Mouse (Mus musculus) G1E-ER4 (cell line): ENCODE measurements around the gene Zfp213. TPM values are rescaled to one million over a fixed set of nuclear protein-coding genes. Genes with fewer than 3 reads are reported as not detected.

Experiments used
- GATA1 ChIP-seq: IDR thresholded peaks from one replicate; pipeline ENCODE4 v1.8.0; 2012; ENCODE audit warnings: low read length, inconsistent platforms
- polyA plus RNA-seq: library from polyadenylated mRNA; stranded (reverse); fragments of >175 nt; gene quantifications from 2 replicates; pipeline ENCODE4 v1.2.3, GENCODE M21; 2012

The Zfp213 gene
- polyA plus RNA-seq, 1 experiment = 12.1 TPM

- TF ChIP-seq GATA1 = no peak
These were observed 12.6 kb downstream of the Zfp213 start for GRCm38 (mm10) chr17:23551416-23551815.

- TF ChIP-seq GATA1 = no peak
These were observed 13.2 kb downstream of the Zfp213 start for GRCm38 (mm10) chr17:23550856-23551255.

DNA sequence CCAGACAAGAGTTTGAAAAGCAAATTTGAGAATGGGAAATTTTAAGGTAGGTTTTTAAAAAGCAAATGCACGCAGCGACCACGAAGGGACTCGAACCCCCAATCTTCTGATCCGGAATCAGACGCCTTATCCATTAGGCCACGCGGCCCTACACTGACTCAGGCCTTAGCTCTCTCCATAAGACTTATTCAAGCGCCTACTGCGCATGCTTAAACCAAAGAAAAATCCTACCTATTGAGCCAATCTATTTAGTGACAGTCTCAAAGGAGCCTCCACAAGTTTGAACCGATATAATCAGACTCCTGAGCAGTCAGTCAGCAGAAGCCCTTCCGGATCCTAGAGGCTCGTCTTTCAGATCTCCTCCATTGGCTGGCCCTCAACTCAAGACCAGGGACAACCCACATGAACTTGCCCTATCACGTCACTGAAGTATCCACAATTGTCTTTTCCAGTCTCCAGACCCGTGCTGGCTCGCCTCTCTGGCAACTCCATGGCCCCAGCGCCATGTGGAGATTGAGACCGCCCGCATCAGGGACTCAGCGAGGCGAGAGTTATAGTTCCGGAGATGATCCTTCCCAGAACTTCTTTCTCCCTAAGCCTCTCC is 13.7 kb downstream of the Zfp213 start:
- no peak for TF ChIP-seq GATA1

GRCm38 (mm10) chr17:23549441-23549840 is 14.6 kb downstream of the Zfp213 start:
- no peak for TF ChIP-seq GATA1

DNA sequence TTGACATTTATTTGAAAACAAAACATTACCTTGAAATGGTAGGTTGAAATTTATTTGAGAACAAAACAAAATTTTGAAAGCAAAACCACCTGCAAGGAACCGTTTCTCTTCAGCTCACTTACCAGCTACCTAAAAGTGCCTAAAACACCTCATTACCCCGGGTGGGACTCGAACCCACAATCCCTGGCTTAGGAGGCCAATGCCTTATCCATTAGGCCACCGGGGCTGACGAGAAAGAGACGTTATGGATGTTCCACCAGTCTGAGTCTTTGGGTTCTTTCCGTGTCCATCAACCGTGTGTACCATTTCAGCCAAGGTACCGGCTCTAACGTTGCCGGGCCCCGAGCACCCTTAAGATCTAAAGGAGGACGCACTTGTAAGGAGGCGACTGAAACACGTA is 15.4 kb downstream of the Zfp213 start:
- TF ChIP-seq GATA1 = no peak

DNA sequence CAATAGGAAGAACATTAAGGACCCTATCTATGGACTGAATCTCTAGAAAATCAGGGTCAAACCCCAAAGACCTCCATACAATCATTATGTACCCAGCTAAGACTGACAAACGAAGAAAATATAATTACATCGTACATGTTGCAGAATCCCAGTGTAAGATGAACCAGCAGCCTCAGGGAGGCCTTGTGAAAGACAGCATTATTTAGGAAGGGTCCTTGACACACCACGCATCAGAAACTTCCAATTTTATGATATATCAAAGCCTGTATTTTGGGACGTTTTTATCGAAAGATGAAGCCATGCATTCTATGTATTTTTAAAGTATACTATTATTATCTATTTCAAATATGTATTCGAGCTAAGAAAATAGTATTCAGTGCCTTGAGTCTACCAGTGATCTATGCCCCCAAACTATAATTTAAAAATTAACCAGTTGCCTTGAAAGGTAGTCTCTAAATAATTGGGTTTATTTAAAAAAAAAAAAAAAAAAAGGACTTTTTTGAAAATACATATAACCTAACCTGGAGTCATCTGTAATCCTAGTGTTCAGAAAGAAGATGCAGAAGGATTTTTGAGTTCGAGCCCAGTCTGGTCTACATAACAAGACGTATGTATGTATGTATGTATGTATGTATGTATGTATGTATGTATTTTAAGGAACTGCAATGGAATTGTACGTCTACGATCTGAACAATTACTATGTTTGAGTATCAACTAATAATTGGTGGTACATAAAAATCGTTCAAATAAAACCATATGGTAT is 16.2 kb downstream of the Zfp213 start:
- TF ChIP-seq GATA1 = no peak

DNA sequence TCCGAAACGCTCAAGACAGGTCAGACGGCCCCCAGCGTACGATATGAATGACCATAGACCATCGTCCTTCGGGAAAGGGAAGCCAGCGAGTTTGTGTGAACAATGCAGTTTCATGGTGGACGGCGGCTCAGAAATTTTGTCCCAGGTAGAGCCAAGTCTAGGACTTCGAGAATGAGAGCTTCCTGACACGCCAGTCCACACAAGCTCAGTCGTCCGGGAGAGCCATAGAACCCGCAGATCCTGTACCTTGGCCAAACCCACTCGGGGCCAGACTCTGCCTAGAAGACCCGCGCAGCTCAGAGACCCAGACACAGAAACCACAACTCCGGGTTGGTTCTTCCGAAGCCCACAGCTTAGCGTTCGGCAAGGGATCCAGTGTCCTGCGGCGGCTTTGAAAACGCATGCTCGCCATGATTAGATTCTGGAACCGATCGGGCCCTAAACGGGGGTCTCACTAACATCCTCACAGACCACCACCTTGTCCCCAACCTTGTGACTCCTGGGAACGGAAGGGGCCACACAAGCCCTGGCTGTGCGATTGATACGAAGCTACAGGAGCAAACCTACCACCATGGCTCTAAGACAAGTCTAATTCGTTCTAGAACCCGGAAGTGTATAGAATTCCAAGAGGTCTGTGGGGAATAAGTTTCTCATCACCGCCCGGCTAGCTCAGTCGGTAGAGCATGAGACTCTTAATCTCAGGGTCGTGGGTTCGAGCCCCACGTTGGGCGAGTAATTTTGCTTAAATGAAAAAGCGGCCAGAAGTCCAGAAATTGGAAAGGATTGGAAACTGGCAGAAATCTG is 17.1 kb downstream of the Zfp213 start:
- no peak for TF ChIP-seq GATA1

DNA sequence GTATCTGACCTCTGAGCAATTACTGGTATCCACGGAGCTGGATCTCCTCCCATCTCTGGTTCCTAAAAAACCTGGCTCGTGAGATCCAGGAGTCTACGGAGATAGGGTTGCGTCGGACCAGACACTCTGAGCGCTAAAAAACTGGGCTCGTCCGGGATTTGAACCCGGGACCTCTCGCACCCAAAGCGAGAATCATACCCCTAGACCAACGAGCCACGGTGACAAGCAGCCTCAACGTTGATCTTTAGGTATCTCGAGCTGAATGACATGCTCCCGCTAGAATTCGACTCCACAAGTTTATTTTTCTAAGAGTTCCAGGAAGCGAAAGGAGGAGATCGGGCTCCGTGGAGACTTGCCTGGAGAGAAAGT is 17.7 kb downstream of the Zfp213 start:
- TF ChIP-seq GATA1 = no peak

- no peak for TF ChIP-seq GATA1
These were observed 18.2 kb downstream of the Zfp213 start for GRCm38 (mm10) chr17:23545841-23546240.

- TF ChIP-seq GATA1 = no peak
These were observed 19.3 kb downstream of the Zfp213 start for GRCm38 (mm10) chr17:23544766-23545165.

DNA sequence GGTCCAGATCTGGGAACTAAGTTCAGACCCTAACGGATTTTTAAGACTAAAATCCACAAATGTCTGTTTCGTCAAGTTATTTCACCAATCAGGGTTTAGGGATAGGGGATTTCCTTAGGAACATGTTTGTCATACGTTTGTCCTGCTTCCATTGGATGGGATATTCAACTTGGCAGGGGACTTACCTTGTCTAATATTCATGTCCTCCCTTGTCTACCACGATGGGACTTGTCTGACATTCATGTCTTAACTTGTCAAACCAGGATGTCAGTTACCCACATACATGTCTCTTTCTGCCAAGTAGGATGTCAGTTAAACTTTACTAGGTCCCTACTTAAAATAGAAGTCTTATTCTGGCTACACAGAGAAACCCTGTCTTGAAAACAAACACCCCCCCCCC is 20.1 kb downstream of the Zfp213 start:
- TF ChIP-seq GATA1 = no peak

DNA sequence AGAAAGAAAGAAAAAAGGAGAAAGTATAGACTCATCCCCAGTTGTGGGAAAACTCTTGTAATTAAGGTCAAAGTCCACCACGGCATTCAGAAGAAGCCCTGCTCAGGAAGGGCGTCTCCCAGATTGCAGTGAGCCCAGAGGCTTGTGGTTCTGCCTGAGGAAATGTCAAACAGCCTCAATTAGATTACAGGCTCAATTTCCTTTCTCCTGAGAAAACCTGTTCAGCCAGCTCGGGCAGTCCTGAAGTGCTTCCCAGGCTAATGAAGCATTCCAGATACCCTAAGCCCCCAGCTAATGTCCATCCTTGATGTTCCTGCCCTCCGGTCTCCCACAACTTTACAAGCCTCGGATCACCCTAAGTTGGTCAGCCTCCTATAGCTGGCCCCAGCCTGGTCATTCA is 20.7 kb downstream of the Zfp213 start:
- TF ChIP-seq GATA1 = no peak

GRCm38 (mm10) chr17:23542835-23543234 is 21.2 kb downstream of the Zfp213 start:
- TF ChIP-seq GATA1 = no peak

DNA sequence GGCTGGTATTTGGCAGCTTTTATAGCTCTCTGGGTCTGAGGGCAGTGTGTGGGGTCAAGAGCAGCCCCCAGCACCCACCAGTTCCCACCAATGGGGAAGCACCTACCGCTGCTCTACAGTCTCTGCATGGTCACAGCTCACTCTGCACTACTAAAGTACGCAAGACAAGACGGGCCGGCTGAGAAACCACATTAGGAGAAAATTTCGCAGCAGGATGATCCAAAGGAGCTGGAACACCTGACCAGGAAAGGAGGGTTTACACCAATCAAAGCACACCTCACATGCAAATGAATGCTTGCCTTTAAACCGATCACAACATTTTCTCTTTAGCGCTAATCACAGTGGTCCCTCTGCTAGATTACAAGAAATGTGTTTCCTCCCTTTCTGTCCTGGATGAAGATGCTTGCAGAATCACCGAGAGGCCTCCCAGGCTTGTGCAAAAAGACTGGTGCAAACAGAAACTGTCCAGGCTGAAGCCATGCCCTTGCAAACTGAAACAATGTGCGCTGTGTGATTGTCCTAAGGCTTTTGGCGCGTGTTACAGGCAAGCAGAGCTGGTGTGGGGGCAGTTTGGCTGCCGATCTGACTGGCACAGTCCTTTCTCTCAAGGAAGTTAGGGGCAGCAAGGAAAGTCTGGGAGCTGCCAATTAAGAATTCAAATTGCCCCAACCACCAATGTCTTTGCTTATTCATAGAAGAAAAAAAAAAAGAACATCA is 21.9 kb downstream of the Zfp213 start:
- no peak for TF ChIP-seq GATA1

DNA sequence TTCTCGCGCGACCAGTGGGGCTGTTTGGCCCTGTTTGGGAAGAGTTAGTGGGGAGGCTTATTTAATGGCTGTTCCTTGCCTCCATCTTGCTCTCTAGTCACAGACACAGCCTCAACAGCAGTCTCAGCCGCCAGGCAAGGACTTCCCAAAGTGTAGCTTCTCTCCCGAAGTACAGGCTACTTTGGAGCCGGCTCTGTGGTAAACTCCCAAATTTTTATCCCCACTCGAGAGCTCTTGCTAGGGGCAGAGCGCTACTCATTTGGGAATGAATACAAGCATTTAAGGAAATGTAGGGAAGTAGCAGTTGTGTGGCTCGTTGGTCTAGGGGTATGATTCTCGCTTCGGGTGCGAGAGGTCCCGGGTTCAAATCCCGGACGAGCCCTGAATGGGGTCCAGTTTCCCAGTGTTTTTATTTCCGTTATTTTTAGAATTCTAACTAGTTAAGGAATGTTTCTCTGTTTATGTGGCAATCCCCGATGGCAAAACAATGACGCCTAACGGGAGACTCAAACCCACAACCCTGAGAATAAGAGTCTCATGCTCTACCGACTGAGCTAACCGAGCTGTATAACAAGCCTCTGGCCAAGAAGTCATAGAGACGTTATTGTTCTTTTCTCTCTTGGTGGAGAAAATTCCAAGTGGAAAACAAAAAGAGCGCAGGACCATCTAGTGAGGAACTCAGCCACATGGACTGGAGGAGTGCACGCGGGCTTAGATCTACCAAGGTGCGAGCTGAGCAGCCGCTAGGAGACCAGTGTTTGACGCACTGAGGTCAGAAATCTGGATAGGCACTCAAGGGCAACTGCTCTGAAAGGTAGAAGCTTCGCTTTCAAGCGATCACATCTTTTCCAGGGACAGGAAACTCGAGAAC is 23.2 kb downstream of the Zfp213 start:
- no peak for TF ChIP-seq GATA1

- no peak for TF ChIP-seq GATA1
These were observed 23.9 kb downstream of the Zfp213 start for GRCm38 (mm10) chr17:23540106-23540505.
